In the genomic region with DNA sequence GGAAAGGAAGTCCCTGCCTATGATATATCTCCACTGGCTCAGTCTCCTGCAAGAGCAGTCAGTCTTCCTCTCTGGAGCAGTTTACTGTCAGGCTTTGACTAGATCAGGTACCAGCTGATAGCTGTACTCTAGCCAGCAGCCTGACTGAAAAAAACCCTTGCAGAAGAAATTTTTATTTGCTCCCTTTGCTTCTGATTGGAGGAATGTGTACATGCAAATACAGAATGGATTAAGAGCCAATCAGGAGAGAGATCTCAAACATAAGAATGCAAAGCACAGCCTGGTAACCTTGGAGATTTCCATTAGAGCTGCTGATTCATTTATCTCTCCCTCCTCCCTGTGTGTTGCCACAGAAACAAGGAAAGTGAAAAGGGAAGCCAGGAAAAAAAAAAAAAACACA, we compare ENCODE assay signal across 8 mouse cellular contexts.
DNase-seq lines count a peak whose midpoint lies in the region; TF ChIP-seq lines count a peak whose summit lies in the region.

No protein-coding gene starts in this region.

- intact Hi-C loops in left cerebral cortex, adult 2 months (cut with DNase I), result loop anchor here (1.0 kb wide), 1 partner anchor 40 kb away; no protein-coding TSS in a partner anchor

- H3K4me3 ChIP-seq in left cerebral cortex, adult 2 months, result no peak overlapping the region

- TF ChIP-seq CTCF in left cerebral cortex, adult 2 months (IDR thresholded peaks at IDR 0.05), result no peak

- H3K27ac ChIP-seq in left cerebral cortex, adult 2 months, result peak overlapping the region; percentile 60; the same call in 1 of the 2 replicates

- DNase-seq in adrenal gland, adult 8-10 months, result peak; percentile 1
- DNase-seq in adrenal gland, postnatal 4 days (ENCODE audit: low spot score in 2 of 2), result no peak
- peak; percentile 78 for DNase-seq in brain, embryonic 18.5 days (ENCODE audit: low read depth, low spot score)
- peak; percentile 4 for DNase-seq in forelimb bud, embryonic 11.5 days (ENCODE audit: low read depth, low spot score)
- peak; percentile 12 to 28 for DNase-seq in left cerebral cortex, adult 2 months (ENCODE audit: extremely low spot score in 1 of 2, low spot score in 2 of 2)
- peak; percentile 3 for DNase-seq in right cerebral cortex, postnatal 4 days
- DNase-seq in T-cell, adult 2 months (ENCODE audit: low spot score), result no peak
- DNase-seq in kidney, adult 18-20 months, result no peak

Comparison
In these comparisons a context has a peak if more than half of its experiments do, and no peak if none do; other contexts are left out.
1. DNase-seq: peak in adrenal gland, adult 8-10 months (single experiment), brain, embryonic 18.5 days (single experiment), forelimb bud, embryonic 11.5 days (single experiment), left cerebral cortex, adult 2 months (2 of 2) and right cerebral cortex, postnatal 4 days (single experiment); none in adrenal gland, postnatal 4 days (0 of 2), T-cell, adult 2 months (single experiment) and kidney, adult 18-20 months (single experiment).